Mouse (Mus musculus): ENCODE measurements around the gene Scd1.

DNA sequence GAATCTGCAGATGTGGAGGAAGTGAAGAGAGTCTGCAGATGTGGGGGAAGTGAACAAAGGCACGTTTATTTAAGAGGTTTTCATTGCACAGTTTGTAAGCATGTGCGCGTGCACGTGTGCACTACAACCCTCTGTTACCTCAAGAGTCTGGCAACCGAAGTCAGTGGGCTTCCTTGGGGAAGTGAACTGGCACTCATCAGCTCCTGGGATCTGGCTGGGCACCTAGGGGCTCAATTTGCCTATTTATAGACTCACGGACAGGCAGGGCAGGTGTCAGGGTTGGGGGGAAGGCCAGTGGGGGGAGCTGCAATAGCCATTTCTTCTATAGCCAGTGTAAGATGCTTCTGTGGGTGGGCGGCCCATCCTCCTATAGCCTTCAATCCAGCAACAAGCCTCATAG lies 55.9 kb downstream of the Scd1 start:
- TF ChIP-seq POLR2A (IDR thresholded peaks at IDR 0.05; ENCODE audit: low read depth, low read length) (no peak), CTCF (IDR thresholded peaks at IDR 0.05; ENCODE audit: extremely low read depth, insufficient read depth, insufficient read length, insufficient replicate concordance) (no peak)

Measured in spleen, adult 2 months (tissue).